Mouse (Mus musculus): ENCODE data around the gene C530008M17Rik.

The C530008M17Rik gene

DNA sequence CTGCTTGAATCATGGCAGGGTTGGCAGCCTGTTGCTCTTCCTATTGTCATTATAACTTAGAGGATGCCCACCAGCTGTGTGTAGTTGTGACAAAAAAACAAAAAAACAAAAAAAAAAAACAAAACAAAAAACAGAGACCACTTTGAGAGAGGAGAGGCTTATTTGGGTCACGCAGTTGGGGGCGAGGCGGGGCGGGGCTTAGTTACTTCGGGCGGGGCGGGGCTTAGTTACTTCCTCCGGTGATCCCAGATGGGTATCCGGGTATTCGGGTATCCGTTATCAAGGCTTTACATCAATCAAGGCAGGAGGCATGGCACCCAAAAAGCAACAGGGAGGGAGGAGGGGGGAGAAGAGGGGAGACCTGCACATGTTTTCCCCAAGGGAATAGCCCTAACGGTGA is 46.3 kb downstream of the C530008M17Rik start:
- no peak for DNase-seq (ENCODE audit: low spot score)

DNA sequence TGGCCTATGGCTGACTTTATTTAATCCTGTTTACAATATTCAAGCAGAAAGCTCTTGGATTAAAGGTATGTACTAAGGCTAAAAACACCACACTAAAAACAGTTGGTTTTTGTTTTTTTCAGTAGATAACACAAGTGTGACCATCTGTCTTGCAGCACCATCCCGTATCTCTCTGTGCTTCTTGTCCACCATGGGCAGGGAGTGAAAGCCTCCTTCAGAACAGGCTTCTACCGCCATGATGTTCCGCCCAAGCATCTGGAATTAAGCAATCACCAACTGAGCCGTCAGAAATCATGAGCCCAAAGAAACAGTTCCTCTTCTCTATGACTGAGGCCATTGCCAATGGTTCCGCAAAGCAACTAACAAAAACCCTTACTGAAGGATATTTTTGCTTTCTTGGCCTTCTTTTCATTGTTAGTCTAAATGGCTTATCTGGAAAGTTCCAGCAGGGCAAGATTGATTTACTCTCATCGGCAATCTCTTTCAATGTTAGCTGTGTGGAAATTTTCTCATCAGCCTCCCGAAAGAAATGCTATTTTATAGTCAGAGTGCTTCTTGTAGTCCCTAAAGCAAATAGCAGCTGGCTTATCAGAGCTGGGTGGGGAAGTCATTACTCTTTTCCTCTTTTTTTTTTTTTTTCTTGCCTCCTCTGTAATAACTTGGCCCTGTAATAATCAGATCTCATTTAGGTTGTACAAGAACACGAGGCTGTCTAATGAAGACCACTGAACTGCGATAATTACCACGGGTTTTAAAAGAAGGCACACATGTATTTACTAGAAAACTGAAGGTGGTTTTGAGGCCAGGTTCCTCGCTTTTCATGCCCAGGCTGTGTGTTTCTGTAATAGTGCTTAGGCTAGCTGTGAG is 49.2 kb downstream of the C530008M17Rik start:
- DNase-seq (ENCODE audit: low spot score): no peak

DNA sequence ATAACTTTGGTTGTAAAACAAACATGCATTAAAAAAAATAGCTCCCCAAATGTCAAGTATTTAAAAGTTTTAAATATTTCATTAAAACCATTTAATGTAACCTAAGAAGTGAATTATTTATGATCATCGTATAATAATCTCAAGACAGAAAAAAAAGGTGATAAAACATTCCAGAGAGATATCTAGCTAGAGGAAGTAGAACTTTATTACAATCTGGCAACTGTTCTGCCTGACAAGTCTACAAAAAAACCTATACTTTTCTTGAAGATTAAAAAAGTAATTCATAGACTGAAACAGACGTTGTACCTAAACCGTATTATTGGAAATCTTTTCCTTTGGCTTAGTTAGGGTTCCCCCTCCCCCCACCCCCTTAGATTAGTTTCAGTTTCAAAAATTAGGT is 50.8 kb downstream of the C530008M17Rik start:
- no peak for DNase-seq (ENCODE audit: low spot score)

DNA sequence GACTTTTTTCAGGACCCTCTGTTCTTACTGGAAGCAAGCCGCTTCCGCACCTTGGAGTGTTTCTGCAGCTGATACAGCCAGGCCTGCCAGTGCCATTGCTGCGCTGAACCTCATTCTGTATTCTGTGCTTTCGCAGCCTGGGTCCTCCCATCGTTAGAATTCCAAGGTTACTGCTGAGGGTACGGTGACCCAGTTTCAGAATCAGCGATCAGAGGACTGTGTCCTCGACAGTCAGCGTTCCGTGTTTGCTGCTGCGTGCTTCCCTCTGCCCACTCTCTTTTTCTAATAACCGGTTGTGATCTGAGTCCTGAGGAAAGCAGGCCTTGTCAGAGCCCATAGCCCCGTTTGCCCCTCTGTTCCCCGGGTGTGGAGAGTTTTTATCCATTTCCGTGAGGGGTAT is 51.7 kb downstream of the C530008M17Rik start:
- DNase-seq (ENCODE audit: low spot score): no peak

DNA sequence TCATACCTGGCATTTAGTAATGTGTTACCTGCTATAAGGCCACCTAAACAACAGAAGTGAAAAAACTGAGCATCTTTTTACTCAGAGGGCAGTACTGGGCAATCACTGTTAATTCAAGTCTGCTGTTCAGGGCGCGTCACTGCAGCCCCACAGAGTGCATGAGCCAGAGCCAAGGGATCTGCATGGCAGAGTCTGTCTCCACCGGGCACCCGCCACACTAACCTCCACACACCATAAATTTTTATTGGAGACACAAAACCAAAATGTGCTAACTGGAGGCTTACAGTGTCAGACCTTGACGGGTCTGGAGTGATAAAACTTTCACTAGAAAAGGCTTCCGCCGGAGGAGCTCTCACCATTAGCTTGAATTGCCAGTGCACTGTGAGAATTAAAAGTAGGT is 57.4 kb downstream of the C530008M17Rik start:
- DNase-seq (ENCODE audit: low spot score): no peak

DNA sequence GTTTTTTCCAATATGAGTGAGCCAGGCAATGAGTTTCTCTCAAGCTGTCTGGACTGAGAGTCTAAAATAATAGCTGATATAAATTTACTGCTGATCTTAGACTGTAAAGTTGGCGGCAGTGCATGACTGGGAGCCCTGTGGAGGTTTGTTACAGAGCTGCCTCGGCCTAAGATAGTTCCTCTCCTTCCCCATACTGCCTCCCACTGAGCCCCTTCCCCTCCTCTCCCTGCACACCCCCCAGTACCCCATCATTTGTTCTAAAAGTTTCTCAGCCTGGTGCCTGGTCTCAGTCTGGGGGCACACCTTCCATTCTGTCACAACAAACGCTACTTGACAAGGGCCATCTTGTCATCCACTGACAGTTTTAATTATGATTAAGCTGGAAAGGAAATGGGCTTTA is 63.6 kb downstream of the C530008M17Rik start:
- DNase-seq (ENCODE audit: low spot score): no peak

DNA sequence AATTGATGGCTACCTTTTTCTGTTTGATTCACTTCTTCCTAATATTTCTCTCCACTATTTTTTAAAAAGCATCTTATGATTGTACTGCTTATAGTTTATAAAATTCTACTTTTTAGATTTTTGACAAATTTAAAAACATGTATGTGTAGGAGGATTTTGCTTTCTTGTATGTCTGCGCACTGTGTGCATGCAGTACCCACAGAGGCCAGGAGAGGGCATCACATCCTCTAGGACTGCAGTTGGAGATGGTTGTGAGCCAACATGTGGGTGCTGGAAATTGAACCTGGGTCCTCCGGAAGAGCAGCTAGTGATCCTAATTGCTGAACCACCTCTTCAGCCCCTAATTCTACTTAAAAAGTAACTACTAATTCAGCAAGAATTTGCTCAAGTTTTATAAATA is 68.6 kb downstream of the C530008M17Rik start:
- no peak for DNase-seq (ENCODE audit: low spot score)

DNA sequence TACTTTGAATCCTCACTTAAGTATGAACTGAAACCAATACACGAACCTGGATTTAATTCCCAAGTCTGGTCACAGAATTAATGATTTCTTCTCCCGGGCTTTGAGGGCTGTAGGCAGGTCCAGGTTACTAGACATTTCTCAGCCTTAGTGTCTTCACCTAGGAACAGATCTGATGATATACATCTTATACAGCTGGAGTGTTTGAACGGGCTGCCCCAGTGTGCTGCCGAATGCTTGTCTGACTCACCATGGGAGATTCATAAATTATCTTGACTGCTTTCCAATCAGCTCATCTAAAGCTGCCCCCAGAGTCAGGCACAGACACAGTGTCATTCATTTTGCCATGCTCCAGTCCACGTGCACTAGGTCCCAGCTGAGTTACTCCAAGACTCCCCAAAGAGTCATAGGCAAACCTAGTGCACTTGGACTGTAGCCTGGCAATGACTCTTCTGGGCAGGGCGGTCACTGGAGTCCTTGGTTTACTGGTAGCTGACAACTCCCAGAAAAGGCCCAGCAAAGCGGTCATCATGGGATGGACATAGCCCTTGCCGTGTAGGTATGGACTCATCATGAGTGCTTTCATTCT is 70.3 kb downstream of the C530008M17Rik start:
- DNase-seq (ENCODE audit: low spot score): no peak

DNA sequence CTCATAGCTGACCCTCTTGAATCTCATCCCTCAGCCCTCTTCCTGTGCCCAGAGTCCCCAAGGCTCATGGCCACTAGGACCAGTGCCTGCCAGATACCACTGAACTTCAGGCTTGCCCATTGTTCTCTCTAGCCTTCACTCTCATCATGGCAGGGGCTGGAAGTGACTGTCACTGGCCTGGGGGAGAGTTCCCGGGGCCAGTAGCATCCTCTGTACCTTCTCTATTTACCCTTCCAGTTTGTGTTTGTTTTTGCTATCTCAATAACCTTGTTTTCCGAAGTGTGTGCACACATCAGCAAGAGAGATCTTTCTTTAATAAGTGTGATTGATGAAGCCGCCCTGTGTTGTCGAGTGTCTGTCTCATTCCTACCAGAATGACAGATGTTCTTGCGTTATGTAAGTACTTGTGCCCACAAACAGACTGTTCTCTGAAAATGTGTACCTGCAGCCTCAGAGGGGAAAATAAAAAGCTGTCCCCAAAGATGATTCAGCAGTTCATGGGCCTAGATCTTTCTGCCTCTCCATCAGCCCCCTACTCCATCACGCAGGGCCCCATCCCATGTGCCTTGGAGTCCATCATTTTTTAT is 76.8 kb downstream of the C530008M17Rik start:
- no peak for DNase-seq (ENCODE audit: low spot score)

DNA sequence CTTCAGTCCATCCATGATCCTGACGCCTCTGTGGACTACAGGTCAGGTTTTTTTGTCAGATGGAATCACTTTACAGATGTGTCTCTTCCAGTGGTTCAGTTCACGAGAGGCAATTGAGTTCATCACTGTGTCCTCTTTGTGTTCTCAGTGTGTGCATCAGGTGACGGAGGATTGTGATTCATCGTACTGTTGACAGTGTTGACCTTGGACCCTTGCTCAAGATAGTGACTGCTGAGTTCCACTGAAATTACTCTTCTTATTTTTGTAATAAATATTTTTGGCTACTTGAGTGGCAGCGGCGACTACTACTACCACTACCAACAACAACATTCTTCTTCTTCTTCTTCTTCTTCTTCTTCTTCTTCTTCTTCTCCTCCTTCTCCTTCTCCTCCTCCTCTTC is 85.2 kb downstream of the C530008M17Rik start:
- DNase-seq (ENCODE audit: low spot score): no peak

DNA sequence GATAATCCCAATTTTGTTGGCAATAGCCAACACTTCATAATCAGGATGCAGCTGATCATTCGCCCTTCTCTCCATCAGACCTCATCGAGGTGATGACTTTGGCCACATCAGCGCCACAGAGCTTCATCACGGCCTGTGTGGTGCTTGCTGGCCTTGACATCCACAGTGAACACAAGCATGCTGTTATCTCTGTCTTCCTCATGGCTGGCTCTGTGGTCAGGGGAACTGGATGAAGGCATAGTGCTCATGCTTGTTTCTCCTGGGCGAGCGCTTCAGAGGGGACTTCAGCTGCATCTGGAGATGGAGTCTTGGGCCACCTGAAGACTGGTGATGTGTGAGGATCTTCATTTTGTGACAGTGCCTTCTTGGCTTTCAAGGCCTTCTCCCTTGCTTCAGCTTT is 85.8 kb downstream of the C530008M17Rik start:
- DNase-seq (ENCODE audit: low spot score): no peak

DNA sequence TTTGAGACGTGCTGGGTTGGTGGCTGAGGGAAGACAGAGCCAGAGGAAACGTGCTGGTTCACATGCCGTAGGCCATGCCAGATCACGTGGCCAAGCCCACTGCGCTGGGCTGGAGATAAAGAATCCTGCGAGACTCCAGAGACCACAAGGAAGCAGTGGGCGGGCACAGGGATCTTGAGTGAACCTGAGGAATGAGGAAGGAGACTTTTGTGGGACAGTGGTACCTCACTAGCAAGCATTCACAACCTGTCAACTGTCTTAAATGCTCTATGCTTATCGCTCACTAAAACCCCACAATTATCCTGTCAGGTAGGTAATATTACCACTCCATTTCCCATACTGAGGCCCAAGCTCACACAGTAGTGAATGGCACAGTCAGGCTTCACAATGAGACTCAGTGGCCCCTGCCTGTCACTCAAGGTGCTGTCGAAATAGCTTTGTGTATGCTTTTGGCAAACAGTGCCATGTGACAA is 88.5 kb downstream of the C530008M17Rik start:
- DNase-seq (ENCODE audit: low spot score): no peak

DNA sequence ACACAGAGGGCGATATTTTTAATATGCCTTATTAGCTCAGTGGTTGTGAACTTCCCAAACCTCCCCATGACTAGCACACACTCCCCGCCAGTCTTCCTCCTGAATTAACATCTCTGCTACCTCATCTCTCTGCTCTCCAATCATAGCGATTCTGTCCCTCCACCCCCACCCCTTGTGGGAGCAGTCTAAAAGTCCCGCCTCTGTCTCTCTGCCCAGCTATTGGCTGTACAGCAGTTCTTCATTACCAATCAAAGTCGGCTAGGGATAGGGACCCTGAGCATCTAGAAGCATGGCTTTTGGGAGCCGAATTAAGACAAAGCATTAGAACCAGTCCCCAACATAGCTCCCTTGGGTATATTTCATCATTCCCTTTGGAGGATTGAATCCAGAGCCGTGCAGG is 91.5 kb downstream of the C530008M17Rik start:
- no peak for DNase-seq (ENCODE audit: low spot score)

DNA sequence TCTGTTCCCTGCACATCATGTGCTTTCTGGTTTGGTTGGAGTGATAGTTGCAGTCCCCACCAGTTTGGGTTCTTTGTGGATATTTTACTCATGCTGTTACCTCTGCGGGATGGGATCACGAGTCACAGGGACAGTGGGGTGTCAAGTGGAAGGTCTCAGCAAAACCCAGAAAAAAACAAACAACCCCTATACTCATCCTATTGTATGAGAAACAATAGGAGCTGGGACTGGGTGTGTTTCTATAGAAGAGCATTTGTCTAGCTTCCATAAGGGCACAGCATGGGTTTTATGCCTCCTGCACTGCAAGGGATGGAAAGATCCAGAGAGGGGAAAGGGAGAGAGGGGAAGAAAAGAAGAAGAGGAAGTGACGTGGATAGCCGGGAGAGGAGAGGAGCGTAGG is 96.0 kb downstream of the C530008M17Rik start:
- no peak for DNase-seq (ENCODE audit: low spot score)

DNA sequence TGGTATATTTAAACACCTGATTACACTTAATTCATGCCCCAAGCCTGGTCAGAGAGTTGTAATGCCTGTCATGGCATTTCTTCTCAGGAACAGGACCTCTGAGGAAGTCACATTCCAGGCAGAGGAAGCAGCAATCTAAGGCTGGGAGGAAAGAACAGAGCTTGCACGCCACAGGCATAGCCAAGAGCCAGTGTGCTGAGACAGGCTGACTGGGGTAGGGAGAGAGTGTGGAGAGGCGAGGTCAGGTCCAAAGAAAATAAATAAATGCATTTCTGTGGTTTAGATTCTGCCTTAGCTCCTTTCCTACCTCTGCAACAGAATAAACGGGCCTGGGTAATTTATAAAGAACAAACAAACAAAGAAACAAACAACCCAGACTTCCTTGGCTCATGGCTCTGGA is 104.0 kb downstream of the C530008M17Rik start:
- DNase-seq (ENCODE audit: low spot score): no peak

DNA sequence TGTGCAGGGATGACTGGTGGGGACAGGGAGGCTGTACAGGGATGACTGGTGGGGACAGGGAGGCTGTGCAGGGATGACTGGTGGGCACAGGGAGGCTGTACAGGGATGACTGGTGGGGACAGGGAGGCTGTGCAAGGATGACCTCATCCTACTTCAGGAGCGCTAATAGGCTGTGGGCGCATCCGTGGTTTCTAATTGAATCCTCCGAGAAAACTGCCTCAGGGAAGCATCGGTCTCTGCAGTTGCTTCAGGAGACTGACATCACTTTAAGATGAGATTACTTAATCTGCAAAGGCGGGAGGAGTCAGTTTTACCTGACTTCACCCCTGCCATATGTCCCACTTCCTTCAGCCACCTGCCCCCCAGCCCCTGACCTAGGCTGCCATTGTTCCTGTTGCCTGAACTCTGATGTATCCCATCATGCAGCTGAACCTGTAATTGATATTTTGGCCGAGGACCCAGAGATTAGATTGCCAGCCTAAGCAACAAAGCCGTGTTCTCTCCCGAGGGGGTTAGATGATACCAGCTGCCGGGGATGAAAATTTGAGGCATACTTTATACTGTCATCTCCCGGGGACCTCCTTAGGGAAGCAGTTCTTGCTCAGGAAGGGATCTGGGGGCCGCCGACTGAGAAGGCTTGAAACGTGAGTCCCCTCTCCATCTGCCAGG is 105.9 kb downstream of the C530008M17Rik start:
- DNase-seq (ENCODE audit: low spot score): no peak

DNA sequence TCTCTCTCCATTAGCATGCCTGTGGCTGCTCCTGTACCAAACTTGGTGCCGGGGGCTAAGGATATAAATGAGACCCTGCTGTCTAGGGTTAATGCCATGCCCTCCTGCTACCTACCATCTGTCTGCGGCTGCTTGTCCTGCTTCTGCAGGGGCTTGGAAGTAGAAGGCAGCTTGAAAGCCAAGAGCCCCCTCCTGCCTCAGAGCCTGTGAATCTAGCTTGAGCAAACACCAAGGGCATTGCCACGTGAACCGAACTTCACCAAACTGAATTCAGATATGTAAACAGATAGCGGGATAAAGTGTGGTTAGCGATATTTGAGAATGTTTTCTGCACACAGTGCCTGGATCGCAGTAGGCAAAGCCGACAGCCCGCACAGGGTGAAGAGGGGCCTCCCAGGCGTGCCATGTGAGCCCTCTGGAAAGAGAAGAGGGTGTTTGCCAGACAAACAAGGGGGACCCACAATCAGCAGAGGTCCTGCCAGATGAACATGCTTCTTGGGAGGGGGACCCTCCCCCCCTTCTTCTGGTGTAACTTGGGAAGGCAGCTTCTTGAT is 106.9 kb downstream of the C530008M17Rik start:
- DNase-seq (ENCODE audit: low spot score): no peak

DNA sequence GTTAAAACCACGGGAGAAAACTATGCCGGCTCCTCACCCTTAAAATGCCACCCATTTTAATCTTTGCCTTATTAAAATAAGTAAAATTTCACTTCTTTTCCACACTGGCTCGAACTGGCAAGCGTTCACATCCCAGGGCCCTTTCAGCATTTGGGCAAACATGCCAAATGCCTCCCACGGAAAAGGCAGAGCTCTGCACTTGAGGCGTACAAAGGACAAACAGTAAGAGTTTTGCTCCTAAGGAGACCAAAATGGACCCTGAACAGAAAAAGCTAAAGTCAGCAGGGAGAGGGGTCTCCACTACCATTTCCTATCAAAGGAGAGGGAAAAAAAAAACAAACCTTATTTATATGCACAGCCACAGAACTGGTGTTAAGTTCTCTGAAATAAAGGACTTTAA is 107.4 kb downstream of the C530008M17Rik start:
- no peak for DNase-seq (ENCODE audit: low spot score)

DNA sequence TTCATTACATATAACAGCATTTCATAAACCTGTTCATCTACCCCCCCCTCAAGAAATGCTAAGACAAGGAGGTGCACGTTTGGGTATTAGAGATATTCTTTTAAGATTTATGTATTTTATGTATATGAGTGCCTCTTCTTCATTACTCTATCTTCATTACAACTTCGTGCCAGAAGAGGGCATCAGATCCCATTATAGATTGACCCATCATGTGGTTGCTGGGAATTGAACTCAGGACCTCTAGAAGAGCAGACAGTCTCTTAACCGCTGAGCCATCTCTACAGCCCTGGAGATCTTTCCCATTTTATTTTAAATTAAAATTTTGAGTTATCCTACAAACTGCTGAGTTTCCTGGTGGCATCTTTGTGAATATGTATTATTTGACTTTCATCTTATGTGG is 112.7 kb downstream of the C530008M17Rik start:
- DNase-seq (ENCODE audit: low spot score): no peak

DNA sequence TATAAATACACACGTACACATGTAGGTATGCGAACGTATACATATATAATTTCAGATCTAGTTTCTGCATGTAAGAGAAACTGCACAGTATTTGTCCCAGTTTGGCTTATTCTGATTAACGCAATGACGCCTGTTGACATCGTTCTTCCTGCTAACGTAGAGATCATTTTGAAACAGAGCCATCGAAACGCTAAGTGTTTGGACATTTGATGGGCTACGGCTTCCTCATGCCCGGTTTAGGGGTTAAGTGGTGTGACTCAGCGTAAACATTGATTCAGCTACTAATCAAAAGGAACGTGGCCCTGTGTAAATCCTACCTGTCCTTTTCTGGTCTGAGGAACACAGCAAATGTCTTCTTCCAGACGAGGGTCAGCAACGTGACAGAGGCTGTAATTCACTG is 113.3 kb downstream of the C530008M17Rik start:
- no peak for DNase-seq (ENCODE audit: low spot score)

DNA sequence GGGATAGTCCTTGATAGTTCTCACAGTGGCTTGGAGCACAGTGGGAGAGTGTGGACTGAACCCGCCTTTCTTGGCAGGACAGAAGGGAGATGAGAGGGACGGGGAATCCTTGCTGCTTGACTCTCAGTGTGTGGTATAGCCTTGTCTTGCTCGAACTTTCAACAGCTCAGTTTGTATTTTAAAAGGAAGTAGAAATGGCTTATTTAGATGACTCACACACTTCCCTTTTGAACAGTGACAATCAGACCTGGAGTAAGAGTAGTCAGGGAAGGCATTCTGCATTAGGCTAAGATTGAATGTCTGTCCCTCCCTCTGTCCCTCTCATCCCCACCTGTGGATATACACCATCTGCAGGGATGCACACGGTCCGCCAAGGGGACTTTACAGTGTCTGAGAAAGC is 115.1 kb downstream of the C530008M17Rik start:
- DNase-seq (ENCODE audit: low spot score): no peak

DNA sequence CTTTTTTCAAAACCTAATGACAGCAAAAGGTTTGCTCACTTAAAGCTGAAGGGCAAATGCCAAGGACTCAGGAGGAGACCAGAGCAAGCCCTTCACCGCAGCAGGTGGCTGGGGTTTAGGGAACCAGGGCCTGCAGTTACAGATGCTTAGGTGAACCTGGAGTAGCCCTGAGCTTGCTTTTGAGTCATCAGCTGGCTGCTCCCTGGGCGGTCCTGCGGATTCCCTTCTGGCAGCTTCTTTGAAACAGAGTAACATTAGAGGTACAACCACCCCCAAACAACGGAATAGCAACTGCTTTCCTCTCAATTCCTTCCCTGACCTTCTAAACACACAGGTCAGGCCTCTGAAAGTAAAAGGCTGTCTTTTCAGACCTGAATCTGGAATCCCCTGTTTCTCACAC is 116.5 kb downstream of the C530008M17Rik start:
- no peak for DNase-seq (ENCODE audit: low spot score)
